Mouse (Mus musculus): ENCODE data around the gene Fat3.

Gene Fat3

GRCm38 (mm10) chr9:16256577-16257207, 244.4 kb downstream of the Fat3 start:
- no peak for DNase-seq (ENCODE audit: low spot score in 2 of 2)

- DNase-seq (ENCODE audit: low spot score in 2 of 2) = no peak
Observed at GRCm38 (mm10) chr9:16246741-16247140, 254.3 kb downstream of the Fat3 start.

GRCm38 (mm10) chr9:16231575-16231974, 269.5 kb downstream of the Fat3 start:
- DNase-seq (ENCODE audit: low spot score in 2 of 2) = no peak

DNA sequence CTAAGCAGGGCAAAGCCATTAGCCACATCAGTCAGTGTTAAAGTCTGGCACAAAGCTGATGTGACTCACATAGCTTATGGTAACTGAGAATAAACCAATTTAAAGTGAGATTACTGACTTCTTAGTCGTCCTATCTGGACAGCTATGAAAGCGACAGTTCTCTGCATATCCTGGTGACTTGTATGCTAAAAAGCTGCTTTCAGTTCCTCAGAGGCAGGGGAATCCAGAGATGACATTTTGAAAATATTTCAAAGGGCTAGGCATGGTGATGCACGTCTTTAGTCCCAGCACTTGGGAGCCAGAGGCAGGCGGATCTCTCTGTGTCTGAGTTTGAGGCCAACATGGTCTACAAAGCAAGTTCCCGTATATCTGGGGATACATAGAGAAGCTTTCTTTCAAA, 272.2 kb downstream of the Fat3 start:
- DNase-seq (ENCODE audit: low spot score in 2 of 2) = no peak

- no peak for DNase-seq (ENCODE audit: low spot score in 2 of 2)
Observed at GRCm38 (mm10) chr9:16227398-16227797, 273.7 kb downstream of the Fat3 start.

- DNase-seq (ENCODE audit: low spot score in 2 of 2) = no peak
Observed at GRCm38 (mm10) chr9:16226545-16226944, 274.5 kb downstream of the Fat3 start.

DNA sequence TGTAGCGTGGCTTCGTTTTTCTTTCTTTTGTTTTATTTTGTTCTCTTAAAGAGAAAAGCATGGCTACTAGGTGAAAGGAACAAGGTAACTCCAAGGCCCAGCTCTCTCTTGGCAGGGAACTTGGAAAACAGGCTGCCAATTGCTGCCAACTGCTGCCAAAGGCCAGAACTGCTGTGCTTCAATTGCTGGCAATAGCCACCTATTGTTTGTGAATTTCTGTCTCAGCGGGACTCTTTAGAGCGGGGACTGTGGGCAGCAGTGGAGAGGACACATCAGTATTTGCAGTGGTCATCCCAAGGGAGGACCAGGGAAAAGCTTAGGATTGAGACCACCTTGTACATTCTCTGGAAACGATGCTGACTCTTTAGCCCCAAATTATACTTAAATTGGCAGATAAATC, 279.2 kb downstream of the Fat3 start:
- DNase-seq (ENCODE audit: low spot score in 2 of 2) = no peak

DNA sequence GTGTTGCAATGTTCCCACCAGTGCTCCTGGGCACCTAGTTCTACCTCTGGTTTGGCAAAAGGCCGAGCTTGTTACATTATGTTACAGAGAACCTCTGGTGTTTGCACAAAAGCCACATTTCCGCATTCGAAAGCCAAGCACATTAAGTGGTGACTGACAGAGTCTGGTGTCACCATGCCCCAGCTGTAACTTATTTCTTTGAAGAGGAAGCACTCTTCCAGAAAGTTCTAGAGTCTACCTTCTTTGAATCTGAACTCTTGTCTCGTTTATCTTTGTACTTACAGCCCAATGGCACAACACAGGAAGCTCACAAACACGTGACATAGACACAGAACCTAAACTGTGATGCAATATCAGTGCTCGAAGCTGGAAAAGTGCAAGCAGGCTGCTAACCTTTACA, 284.9 kb downstream of the Fat3 start:
- DNase-seq (ENCODE audit: low spot score in 2 of 2) = no peak

DNA sequence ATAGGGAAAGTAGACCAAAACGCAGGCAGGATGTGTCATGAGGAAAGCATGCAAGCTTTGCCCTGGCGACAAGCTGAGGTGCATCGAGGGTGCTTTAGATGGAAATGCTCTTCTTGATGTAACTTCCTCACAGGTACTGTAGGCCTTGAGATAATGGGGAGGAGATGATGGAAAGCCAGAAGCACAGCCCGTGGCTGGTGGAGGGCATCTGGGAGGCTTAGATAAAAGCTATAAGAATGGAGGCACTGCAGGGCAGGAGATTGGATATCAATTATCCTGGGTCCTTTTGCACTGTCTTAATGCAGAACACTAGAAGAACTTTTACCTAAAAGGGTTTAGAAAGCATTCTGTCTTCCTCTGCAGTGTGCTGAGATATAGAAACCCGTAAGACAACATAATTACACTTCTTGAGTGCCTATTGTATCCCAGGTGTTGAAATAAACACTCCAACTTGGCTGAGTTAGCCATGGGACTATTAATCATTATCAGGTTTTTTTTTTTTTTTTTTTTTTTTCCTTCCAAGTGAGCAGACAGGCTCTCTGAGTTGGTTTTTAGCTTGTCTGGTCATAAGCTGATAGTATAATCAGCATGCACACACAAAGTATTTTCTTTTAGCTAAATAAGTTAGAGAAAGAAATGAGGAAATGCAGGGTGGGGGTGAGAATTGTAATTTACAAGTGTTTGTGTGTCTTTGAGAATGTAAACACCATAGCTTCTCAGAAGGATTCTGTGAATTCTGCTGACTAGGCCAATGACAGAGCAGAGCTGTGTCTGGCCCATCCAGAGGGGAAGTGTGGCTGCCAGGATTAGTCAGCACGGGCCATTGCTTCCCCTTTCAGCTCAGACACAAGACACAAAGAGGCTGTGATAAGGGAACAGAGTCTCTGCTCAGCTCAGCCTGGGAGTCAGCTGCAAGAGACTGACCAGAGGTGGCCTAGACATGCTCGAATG, 286.1 kb downstream of the Fat3 start:
- no peak for DNase-seq (ENCODE audit: low spot score in 2 of 2)

- DNase-seq (ENCODE audit: low spot score in 2 of 2) = no peak
Observed at GRCm38 (mm10) chr9:16213324-16213723, 287.8 kb downstream of the Fat3 start.

DNA sequence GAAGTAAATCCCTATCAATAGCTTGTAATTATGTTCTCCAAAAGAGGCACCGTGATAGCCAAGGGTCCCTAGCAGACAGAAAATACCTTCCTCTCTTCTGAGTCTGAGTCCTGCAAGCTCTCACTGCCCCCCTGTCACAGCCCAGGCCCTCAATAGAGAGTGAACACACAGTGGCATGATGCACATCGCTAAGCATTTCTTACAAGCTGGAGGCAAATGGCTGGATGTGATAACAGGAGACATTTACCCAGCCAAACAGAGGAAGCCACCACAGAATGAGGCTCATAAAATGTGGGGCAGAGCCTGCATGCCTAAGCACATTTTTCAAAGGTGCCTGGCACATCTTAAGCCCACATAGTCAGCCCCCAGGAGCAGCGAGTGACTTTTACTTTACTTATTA, 288.5 kb downstream of the Fat3 start:
- DNase-seq (ENCODE audit: low spot score in 2 of 2) = no peak

DNA sequence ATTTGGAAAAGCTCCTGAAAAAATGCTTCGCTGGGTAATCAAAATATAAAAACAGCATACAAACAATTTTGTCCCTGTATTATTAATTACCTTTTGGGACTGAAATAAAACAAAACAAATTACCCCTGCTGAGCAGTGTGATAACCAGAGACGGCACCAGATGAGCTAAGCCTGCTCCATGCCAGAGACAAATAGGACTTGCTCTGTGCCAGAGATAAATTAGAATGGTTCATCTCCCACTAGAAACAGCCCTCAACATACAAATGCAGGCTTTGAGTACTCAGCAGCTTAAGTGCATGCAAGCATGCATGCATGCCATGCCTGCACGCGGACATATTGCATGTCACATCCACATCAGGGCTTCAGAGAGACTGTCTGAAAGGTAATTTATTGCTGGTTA, 288.9 kb downstream of the Fat3 start:
- no peak for DNase-seq (ENCODE audit: low spot score in 2 of 2)

DNA sequence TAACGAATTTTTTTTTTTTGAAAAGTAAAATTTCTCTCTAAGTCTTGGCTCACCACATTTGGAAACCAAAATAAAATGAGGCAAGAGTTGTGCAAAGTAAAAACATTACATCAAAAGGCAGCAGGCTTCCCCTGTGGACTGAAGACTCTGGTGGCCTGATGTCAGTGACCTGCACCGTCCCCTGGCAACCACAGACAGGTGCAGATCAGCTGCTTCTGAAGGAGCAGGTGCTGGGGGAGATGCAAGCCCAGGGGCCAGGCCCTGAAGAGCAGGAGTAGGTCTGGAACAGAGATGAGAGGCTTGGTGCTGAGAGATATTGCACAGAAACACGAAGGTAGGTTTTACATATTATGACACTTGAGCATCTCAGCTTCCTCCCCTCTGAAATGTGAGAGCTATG, 289.6 kb downstream of the Fat3 start:
- DNase-seq (ENCODE audit: low spot score in 2 of 2) = no peak

- DNase-seq (ENCODE audit: low spot score in 2 of 2) = no peak
Observed at GRCm38 (mm10) chr9:16202296-16202695, 298.8 kb downstream of the Fat3 start.

- no peak for DNase-seq (ENCODE audit: low spot score in 2 of 2)
Observed at GRCm38 (mm10) chr9:16200948-16201347, 300.1 kb downstream of the Fat3 start.

- no peak for DNase-seq (ENCODE audit: low spot score in 2 of 2)
Observed at GRCm38 (mm10) chr9:16186461-16186860, 314.6 kb downstream of the Fat3 start.

GRCm38 (mm10) chr9:16169238-16169637, 331.8 kb downstream of the Fat3 start:
- DNase-seq (ENCODE audit: low spot score in 2 of 2) = no peak

DNA sequence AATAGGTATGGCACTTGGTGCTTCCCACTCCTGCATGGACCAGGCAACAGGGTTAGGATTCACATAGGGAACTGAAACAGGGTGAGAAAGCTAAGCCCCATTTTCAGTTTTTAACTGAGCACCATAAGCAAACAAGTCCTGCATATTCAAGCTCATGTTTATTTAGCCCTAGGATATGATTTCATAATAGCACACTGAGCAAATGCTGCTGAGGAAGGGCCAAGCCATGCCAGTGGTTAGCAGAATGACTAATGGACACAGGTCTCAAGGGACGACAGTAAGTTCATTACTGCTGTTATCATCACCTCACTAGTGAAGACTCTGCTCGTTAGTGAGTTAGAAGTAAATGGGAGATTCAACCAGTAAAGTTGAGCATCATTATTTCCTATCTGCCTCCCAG, 333.0 kb downstream of the Fat3 start:
- no peak for DNase-seq (ENCODE audit: low spot score in 2 of 2)

DNA sequence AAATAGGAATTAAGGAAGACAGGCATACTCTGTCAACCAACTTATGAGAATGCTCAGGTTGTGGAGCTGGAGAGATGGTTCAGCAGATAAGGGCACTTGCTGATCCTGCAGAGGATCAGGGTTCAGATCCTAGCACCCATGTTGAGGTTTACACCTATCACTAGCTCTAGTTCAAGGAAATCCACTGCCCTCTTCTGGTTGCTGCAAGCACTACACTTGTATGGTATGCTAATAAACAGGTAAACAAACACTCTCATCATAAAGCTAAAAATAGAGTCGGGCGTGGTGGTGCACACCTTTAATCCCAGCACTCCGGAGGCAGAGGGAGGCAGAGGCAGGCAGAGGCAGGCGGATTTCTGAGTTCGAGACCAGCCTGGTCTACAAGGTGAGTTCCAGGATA, 341.7 kb downstream of the Fat3 start:
- DNase-seq (ENCODE audit: low spot score in 2 of 2) = no peak

GRCm38 (mm10) chr9:16153580-16153930, 347.5 kb downstream of the Fat3 start:
- DNase-seq (ENCODE audit: low spot score in 2 of 2) = no peak

- DNase-seq (ENCODE audit: low spot score in 2 of 2) = no peak
Observed at GRCm38 (mm10) chr9:16152756-16153579, 348.1 kb downstream of the Fat3 start.

DNA sequence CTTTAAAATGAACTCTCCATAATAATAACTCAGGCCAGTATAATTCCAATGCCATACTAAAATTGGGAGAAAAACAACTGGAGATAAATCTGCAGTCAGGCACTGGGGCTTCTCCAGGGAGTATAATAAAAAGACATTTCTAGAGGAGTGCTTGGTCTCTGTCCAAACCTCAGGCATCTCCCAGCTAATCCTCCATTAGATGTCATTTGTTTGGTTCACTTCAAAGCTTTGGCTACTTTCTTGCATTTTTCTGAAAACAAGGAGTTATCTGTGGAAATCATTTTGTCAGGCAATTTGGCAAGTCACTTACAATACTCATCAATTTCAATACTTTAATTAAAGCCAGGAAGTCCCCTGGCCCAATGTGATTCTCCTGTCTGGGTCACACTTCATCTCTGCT, 351.0 kb downstream of the Fat3 start:
- DNase-seq (ENCODE audit: low spot score in 2 of 2) = no peak

All from thymus, postnatal 10 days (tissue).